Mouse (Mus musculus): ENCODE measurements around the gene Sugct. TPM values are rescaled to one million over a fixed set of nuclear protein-coding genes. Genes with fewer than 3 reads are reported as not detected.

Sugct gene
- total and polyA plus RNA-seq, 3 experiments, result 1.0 to 3.0 TPM; not detected in 1

DNA sequence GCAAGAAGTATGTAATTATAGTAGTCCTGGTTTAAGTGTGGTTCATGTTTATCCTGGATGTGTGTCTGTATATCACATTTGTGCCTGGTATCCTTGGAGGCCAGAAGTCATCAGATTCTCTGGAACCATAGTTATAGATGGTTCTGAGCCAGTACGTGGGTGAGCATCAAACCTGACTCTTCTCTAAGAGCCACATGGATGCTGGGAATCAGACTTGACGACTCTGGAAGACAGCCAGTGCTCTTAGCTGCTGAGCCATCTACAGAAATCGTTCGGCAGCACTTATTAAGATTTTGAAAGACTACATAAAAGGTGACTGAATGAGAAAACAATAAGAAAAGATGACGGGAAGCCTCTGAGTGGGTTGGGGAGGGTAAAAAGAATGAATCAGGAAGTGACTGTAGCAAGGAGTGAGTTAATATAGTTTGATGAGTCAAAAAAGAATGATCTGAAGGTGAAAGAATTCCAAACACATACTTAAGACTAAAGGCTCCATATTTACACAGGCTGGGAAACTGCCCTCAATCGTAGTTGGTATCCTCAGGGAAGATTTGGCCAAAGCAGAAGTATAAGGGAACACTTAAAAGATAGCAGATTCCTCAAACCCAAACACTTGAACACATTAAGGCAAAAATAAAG lies 10.0 kb upstream of the Sugct start:
- Histone ChIP-seq H3K27me3 (ENCODE audit: control insufficient read depth in 1 of 2, insufficient read depth in 2 of 2, low read length in 2 of 2) (no peaks in the 10 kb centered on the region), H3K4me3 (ENCODE audit: control insufficient read depth in 1 of 2, insufficient read depth in 1 of 2, low read depth in 2 of 2, low read length in 2 of 2) (no peak overlapping the region), H3K9ac (ENCODE audit: control insufficient read depth, low read depth, low read length, poor library complexity, severe bottlenecking) (no peak overlapping the region), H3K27ac (ENCODE audit: control insufficient read depth, low read depth, low read length) (no peak overlapping the region), H3K4me1 (ENCODE audit: control insufficient read depth in 1 of 2, insufficient read depth in 2 of 2, low read length in 2 of 2) (peaks cover 8 to 15% of the 10 kb centered on the region in 2 experiments), H3K36me3 (ENCODE audit: control insufficient read depth in 1 of 2, insufficient read depth in 2 of 2, low read length in 2 of 2) (peaks cover 0 to 21% of the 10 kb centered on the region in 2 experiments; a peak in 3 of 4 replicates), H3K79me2 (ENCODE audit: control insufficient read depth, insufficient read depth, low read length, poor library complexity) (peaks cover 18% of the 10 kb centered on the region), H3K9me3 (replicated peaks; ENCODE audit: insufficient read depth, low read length) (no peaks in the 10 kb centered on the region)
- no peak for TF ChIP-seq KAT2A (conservative IDR thresholded peaks at IDR 0.05; ENCODE audit: low read depth, low read length)
- no peak for TF ChIP-seq SMC3 (IDR thresholded peaks at IDR 0.05; ENCODE audit: low read depth, low read length)
- no peak for TF ChIP-seq HCFC1 (IDR thresholded peaks at IDR 0.05; ENCODE audit: low read depth, low read length)
- no peak for TF ChIP-seq TCF12 (IDR thresholded peaks at IDR 0.05; ENCODE audit: low read depth, low read length)
- TF ChIP-seq CHD2 (IDR thresholded peaks at IDR 0.05; ENCODE audit: low read length), result no peak
- no peak for TF ChIP-seq UBTF (IDR thresholded peaks at IDR 0.05; ENCODE audit: borderline replicate concordance, insufficient read depth, low read depth, low read length)
- DNase-seq (ENCODE audit: low read depth, low spot score), result no peak

DNA sequence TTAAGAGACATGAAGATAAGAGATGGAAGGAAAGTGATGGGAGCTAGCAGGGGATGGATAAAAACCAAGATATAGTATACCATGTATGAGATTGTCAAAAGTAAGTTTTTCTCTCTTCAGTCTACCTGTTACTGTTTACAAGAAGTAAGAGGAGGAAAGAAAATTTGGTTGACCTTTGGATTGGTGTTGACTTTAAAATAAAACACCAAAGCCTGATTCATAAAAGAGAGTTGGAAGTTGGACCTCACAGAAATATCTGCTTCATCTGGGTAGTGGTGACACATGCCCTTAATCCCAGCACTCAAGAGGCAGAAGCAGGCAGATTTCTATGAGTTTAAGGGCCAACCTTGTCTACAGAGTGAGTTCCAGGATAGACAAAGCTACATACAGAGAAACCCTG lies 7.0 kb upstream of the Sugct start:
- DNase-seq (ENCODE audit: low read depth, low spot score), result no peak
- H3K9ac ChIP-seq (ENCODE audit: control insufficient read depth, low read depth, low read length, poor library complexity, severe bottlenecking), result no peak overlapping the region
- peaks cover 0 to 39% of the 10 kb centered on the region in 2 experiments; a peak in 3 of 4 replicates for H3K36me3 ChIP-seq (ENCODE audit: control insufficient read depth in 1 of 2, insufficient read depth in 2 of 2, low read length in 2 of 2)
- no peaks in the 10 kb centered on the region for H3K27me3 ChIP-seq (ENCODE audit: control insufficient read depth in 1 of 2, insufficient read depth in 2 of 2, low read length in 2 of 2)
- H3K27ac ChIP-seq (ENCODE audit: control insufficient read depth, low read depth, low read length), result no peak overlapping the region
- H3K4me3 ChIP-seq (ENCODE audit: control insufficient read depth in 1 of 2, insufficient read depth in 1 of 2, low read depth in 2 of 2, low read length in 2 of 2), result no peak overlapping the region
- H3K79me2 ChIP-seq (ENCODE audit: control insufficient read depth, insufficient read depth, low read length, poor library complexity), result peaks cover 31% of the 10 kb centered on the region
- H3K9me3 ChIP-seq (replicated peaks; ENCODE audit: insufficient read depth, low read length), result no peaks in the 10 kb centered on the region
- TF ChIP-seq SIN3A (IDR thresholded peaks at IDR 0.05; ENCODE audit: low read length) (no peak), ZNF384 (IDR thresholded peaks at IDR 0.05; ENCODE audit: low read depth, low read length) (no peak), RAD21 (IDR thresholded peaks at IDR 0.05; ENCODE audit: low read depth, low read length) (no peak), ZC3H11A (IDR thresholded peaks at IDR 0.05; ENCODE audit: low read depth, low read length) (no peak)
- H3K4me1 ChIP-seq (ENCODE audit: control insufficient read depth in 1 of 2, insufficient read depth in 2 of 2, low read length in 2 of 2), result peaks cover 10 to 22% of the 10 kb centered on the region in 2 experiments

GRCm38 (mm10) chr13:17701322-17701721 lies 6.0 kb upstream of the Sugct start:
- no peaks in the 10 kb centered on the region for H3K27me3 ChIP-seq (ENCODE audit: control insufficient read depth in 1 of 2, insufficient read depth in 2 of 2, low read length in 2 of 2)
- peak; percentile 50 for DNase-seq (ENCODE audit: low read depth, low spot score)
- no peaks in the 10 kb centered on the region for H3K9me3 ChIP-seq (replicated peaks; ENCODE audit: insufficient read depth, low read length)
- no peak overlapping the region for H3K9ac ChIP-seq (ENCODE audit: control insufficient read depth, low read depth, low read length, poor library complexity, severe bottlenecking)
- no peak overlapping the region; the same call in 1 of the 2 replicates for H3K27ac ChIP-seq (ENCODE audit: control insufficient read depth, low read depth, low read length)
- H3K79me2 ChIP-seq (ENCODE audit: control insufficient read depth, insufficient read depth, low read length, poor library complexity), result peaks cover 33% of the 10 kb centered on the region
- H3K4me1 ChIP-seq (ENCODE audit: control insufficient read depth in 1 of 2, insufficient read depth in 2 of 2, low read length in 2 of 2), result peaks cover 10 to 24% of the 10 kb centered on the region in 2 experiments
- H3K4me3 ChIP-seq (ENCODE audit: control insufficient read depth in 1 of 2, insufficient read depth in 1 of 2, low read depth in 2 of 2, low read length in 2 of 2), result no peak overlapping the region
- peaks cover 0 to 42% of the 10 kb centered on the region in 2 experiments; a peak in 3 of 4 replicates for H3K36me3 ChIP-seq (ENCODE audit: control insufficient read depth in 1 of 2, insufficient read depth in 2 of 2, low read length in 2 of 2)
- TF ChIP-seq RAD21 (IDR thresholded peaks at IDR 0.05; ENCODE audit: low read depth, low read length) (no peak), GABPA (IDR thresholded peaks at IDR 0.05; ENCODE audit: low read depth, low read length) (no peak), ETS1 (IDR thresholded peaks at IDR 0.05; ENCODE audit: low read depth, low read length) (peak; percentile 70), MAZ (IDR thresholded peaks at IDR 0.05; ENCODE audit: low read depth, low read length) (no peak), E2F4 (IDR thresholded peaks at IDR 0.05; ENCODE audit: borderline replicate concordance, low read depth, low read length) (no peak), CTCF (IDR thresholded peaks at IDR 0.05 in 2 of 3, conservative IDR thresholded peaks at IDR 0.05 in 1 of 3; ENCODE audit: control insufficient read depth in 1 of 3, insufficient read depth in 1 of 3, low read depth in 2 of 3, low read length in 3 of 3, poor library complexity in 1 of 3, severe bottlenecking in 1 of 3) (no peak), UBTF (IDR thresholded peaks at IDR 0.05; ENCODE audit: borderline replicate concordance, insufficient read depth, low read depth, low read length) (no peak), ZC3H11A (IDR thresholded peaks at IDR 0.05; ENCODE audit: low read depth, low read length) (no peak), ZKSCAN1 (IDR thresholded peaks at IDR 0.05; ENCODE audit: low read depth, low read length) (no peak), CHD2 (IDR thresholded peaks at IDR 0.05; ENCODE audit: low read length) (no peak), TCF12 (IDR thresholded peaks at IDR 0.05; ENCODE audit: low read depth, low read length) (no peak), NRF1 (IDR thresholded peaks at IDR 0.05; ENCODE audit: insufficient read depth, low read depth, low read length, poor library complexity, severe bottlenecking) (no peak), CHD1 (IDR thresholded peaks at IDR 0.05; ENCODE audit: low read depth, low read length) (no peak), POLR2AphosphoS2 (IDR thresholded peaks at IDR 0.05; ENCODE audit: low read length) (no peak), MEF2A (IDR thresholded peaks at IDR 0.05; ENCODE audit: extremely low read depth, insufficient replicate concordance, low read depth, low read length, poor library complexity, severe bottlenecking) (peak; percentile 91; the same call in 1 of the 2 replicates), MYC (IDR thresholded peaks at IDR 0.05; ENCODE audit: low read depth, low read length) (0 out of 2 replicates have a peak, but pooled peaks have one; percentile 36), KAT2A (conservative IDR thresholded peaks at IDR 0.05; ENCODE audit: low read depth, low read length) (no peak), MAX (IDR thresholded peaks at IDR 0.05; ENCODE audit: low read length) (no peak), GATA1 (IDR thresholded peaks at IDR 0.05; ENCODE audit: low read depth, low read length) (peak; percentile 44; the same call in 1 of the 2 replicates), TAL1 (IDR thresholded peaks at IDR 0.05; ENCODE audit: low read length) (no peak)
